Mouse (Mus musculus) olfactory bulb, adult 2 months (tissue): ENCODE results near the gene Plk3. TPM values are rescaled to one million over a fixed set of nuclear protein-coding genes. Genes with fewer than 3 reads are reported as not detected.
"Not testable (repeated sequence)": the region's sequence is repeated elsewhere in the genome, so short reads cannot be mapped to it uniquely, and the experiment has no call there.

ENCODE experiments used
- H3K27ac ChIP-seq: fragments of 200-500 bp; 2 replicates; pipeline ENCODE4 v1.5.1; 2012; ENCODE audit warnings: low read depth, low read length; ENCODE audit not compliant: insufficient read depth
- H3K4me1 ChIP-seq: fragments of 200-500 bp; 2 replicates; pipeline ENCODE4 v1.6.1; 2012; ENCODE audit warnings: low read length; ENCODE audit not compliant: control insufficient read depth, insufficient read depth
- H3K4me3 ChIP-seq: fragments of 200-500 bp; 2 replicates; pipeline ENCODE4 v1.5.1; 2012; ENCODE audit warnings: mild to moderate bottlenecking, low read depth, low read length, moderate library complexity; ENCODE audit not compliant: insufficient read depth
- CTCF ChIP-seq: fragments of 200-500 bp; IDR thresholded peaks from 2 replicates; pipeline ENCODE4 v1.5.1; 2012; ENCODE audit warnings: low read depth, mild to moderate bottlenecking, low read length, moderate library complexity; ENCODE audit not compliant: insufficient read depth
- POLR2A ChIP-seq: fragments of 200-500 bp; IDR thresholded peaks from 2 replicates; pipeline ENCODE4 v1.6.1; 2012; ENCODE audit warnings: mild to moderate bottlenecking, low read depth, low read length, moderate library complexity; ENCODE audit not compliant: insufficient read depth
- WGBS: fragments of 180-500 bp; shearing (Covaris S2); methylation state at CpG from one replicate; pipeline ENCODE4 v1.1.7; 2018; 5-methylcytosine and 5-hydroxymethylcytosine counted together
- polyA plus RNA-seq: library from polyadenylated mRNA; stranded (reverse); fragments of >200 nt; gene quantifications from 2 replicates; pipeline ENCODE4 v1.2.4, GENCODE M21; 2012; ENCODE audit warnings: low replicate concordance; ENCODE audit not compliant: missing spikeins, insufficient read depth, insufficient read length

Plk3 gene
- polyA plus RNA-seq, result not detected in 2 replicates

DNA sequence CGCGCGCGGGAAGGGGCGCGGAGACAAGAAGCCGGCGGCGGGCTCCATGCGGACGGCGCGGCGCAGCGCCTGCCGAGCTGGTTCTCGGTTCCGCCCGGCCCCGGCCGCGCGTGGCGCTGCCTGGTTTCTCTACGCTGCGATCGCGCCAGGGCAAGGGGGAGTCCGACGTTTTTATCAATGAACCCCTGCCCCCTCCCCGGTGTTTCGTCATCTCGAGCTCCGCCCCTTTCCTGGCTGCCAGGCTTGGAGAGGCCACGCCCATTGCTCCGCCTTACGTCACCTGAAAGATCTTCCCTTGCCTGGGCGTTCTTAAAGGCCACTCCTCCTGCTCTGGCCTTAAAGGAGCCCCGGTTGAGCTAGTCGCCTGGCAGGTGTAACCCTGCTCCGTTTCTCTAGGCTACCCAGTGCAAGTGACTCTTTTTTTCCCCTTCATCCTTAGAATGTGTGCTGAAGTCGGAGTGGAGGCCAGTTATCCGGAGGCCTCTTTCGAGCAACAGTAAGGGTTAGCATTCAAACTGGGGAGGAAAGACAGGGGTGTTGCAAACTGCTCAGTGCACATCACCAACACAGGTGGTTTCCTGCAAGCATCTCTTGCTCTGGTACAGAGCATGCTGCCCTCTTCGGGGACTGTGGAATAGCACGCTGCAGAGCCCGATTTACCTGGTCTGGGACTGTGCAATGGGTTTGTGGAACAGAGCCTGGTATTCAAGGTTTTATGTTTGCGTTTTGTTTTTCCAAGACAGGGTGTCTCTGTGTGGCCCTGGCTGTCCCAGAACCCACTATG, at the start of gene Plk3:
Gene Plk3, minus strand, starts transcription at position 147 of the 784 bp plus-strand sequence.
- WGBS, result 2% methylated on average over 48 of the region's 48 CpGs
- no peak within 1 kb of the TSS for H3K27ac ChIP-seq
- H3K4me1 ChIP-seq, result peaks cover 15% of the 10 kb centered on the region; the same call in 1 of the 2 replicates
- peak within 1 kb of the TSS; percentile 75 for H3K4me3 ChIP-seq
- TF ChIP-seq CTCF (no peak), POLR2A (peak; percentile 50; the same call in 1 of the 2 replicates)

DNA sequence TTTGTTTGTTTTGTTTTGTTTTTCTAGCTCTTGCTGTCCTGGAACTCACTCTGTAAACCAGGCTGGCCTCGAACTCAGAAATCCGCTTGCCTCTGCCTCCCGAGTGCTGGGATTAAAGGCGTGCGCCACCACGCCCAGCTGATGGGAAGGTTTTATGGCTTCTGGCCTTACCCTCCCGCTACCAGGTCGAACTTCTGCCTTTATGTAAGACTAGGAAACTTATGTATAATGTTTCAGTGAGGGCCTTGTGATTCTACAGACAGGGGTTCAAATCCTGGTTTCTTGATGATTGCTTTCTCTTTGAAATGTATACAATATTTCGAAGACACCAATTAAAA, 49.0 kb upstream of the Plk3 start:
- WGBS, result 11% methylated on average over 9 of the region's 9 CpGs
- TF ChIP-seq POLR2A, result 0 out of 2 replicates have a peak, but pooled peaks have one; percentile 2
- H3K4me3 ChIP-seq, result peak overlapping the region; percentile 54
- not testable (repeated sequence) for H3K27ac ChIP-seq, H3K4me1 ChIP-seq

DNA sequence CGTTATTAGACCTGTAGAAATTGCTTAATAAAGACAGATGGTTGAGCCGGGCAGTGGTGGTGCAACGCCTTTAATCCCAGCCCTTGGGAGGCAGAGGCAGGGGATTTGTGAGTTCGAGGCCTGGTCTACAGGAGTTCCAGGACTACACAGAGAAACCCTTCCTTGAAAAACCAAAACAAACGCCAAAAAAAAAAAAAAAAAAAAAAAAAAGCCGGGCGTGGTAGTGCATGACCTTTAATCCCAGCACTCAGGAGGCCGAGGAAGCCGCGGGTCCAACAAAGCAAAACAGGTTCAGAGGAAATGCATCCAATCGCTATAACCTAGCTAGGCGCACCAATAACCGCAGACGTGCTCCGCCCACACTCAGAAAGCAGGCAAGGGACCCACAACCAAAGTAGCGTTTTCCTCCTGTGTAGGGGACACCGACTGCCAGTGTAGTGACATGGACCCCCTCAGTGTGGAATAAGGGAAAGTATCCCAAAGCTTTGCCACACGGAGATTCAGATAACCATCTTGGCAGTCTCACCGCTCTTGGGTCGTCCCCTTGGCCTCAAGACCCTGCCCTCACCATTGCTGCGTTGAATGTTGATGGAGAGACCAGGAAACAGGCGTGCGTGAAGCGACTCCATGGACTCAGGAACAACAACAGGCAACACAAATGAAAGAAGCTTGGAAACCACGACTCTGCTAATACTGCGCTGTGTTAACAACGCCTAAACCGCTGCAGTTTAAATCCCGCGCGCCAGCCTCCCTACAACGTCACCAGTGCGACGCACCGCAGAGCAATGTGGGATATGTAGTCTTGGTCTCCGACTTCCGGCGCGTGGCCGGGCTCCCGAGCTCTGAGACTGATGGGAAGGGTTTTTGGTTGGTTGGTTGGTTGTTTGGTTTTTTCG, 48.3 kb upstream of the Plk3 start, which contains the start of gene Kif2c:
Gene Kif2c, minus strand, starts transcription at position 777 of the 896 bp plus-strand sequence.
- no peak within 1 kb of the TSS for H3K27ac ChIP-seq
- WGBS, result under 1% methylated on average over 40 of the region's 42 CpGs
- H3K4me3 ChIP-seq, result peak within 1 kb of the TSS; percentile 54
- TF ChIP-seq POLR2A (peak; percentile 45), CTCF (no peak)
- H3K4me1 ChIP-seq, result 0 out of 2 replicates have a peak, but pooled peaks cover 5% of the 10 kb centered on the region

DNA sequence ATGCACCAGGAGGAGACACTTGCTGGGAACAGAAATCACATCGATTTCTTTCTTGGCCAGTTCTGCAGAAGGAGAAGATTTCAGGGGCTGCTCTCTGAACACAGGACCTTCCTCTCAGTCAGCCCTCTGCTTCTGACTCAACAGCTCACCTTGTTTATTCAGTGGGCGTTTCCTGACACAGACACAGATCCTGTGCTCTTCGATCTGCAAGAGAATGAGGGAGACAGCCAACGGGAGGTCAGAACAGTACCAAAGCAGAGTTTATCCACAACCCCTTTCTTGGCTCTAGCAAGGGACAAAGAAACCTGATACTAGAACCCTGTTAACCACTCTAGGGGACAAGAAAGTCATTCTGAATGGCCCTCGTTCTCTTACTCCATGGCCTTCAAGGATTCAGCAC, 36.2 kb upstream of the Plk3 start:
- Histone ChIP-seq H3K27ac (no peak overlapping the region), H3K4me1 (no peaks in the 10 kb centered on the region), H3K4me3 (no peak overlapping the region)
- TF ChIP-seq POLR2A, result no peak
- no peak for TF ChIP-seq CTCF
- WGBS, result 92% methylated on average over 5 of the region's 5 CpGs

DNA sequence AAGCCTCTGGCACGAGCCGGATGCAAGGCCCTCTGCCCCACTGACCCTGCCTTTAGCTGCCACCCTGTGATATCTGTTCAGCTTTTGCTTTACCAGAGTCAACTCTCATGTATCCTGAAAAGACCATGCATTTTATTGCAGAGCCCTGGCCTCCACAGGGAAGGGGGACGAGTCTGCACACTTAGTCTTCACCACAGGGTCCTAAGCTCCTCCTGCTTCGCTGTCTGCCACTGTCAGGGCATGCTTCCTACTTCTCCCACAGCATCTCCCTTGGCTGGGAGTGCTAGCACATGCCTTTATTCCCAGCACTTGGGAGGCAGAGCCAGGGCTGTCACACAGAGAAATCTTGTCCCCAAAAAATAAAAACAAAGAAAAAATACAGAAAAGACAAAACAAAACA, 27.4 kb upstream of the Plk3 start:
- Histone ChIP-seq H3K4me3 (no peak overlapping the region), H3K27ac (no peak overlapping the region), H3K4me1 (no peaks in the 10 kb centered on the region)
- TF ChIP-seq CTCF, result no peak
- TF ChIP-seq POLR2A, result no peak
- 73% methylated on average over 4 of the region's 4 CpGs for WGBS

DNA sequence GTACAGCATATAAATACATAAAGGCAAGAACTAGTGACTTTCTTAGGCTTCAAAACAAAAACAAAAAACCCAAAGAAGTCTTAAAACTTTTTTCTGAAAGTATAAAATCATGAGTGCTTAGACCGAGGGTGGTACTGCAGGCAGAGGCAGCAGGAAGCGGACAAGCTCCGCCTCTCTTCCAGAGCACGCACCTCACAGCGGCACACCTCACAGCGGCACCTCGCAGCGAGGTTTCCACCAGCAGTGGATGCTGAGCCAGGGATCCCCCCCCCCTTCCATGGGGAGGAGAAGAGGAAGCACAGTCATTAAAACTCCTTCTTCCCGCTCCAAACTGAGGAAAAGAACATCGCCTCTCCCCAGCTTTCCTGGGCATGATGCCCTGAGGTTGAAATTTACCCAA, 25.9 kb upstream of the Plk3 start:
- Histone ChIP-seq H3K4me3 (no peak overlapping the region), H3K4me1 (no peaks in the 10 kb centered on the region), H3K27ac (no peak overlapping the region)
- TF ChIP-seq CTCF, result no peak
- TF ChIP-seq POLR2A, result no peak
- 76% methylated on average over 10 of the region's 10 CpGs for WGBS

DNA sequence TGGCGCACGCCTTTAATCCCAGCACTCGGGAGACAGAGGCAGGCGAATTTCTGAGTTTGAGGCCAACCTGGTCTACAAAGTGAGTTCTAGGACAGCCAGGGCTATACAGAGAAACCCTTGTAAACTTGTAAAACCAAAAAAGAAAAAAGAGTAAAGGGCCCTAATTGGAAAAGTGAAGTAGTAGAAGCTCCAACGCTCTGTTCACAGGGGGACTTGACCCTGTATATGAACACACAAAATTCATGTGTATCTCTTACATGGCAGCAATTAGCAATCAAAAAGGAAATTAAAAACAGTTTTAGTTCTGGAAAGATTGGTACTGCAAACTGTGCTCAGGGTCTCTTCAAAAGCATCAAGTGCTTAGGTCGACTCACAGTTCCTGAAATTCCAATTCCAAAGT, 22.6 kb upstream of the Plk3 start:
- Histone ChIP-seq H3K4me1 (no peaks in the 10 kb centered on the region), H3K27ac (no peak overlapping the region), H3K4me3 (peak overlapping the region; percentile 59; the same call in 1 of the 2 replicates)
- no peak for TF ChIP-seq CTCF
- no peak for TF ChIP-seq POLR2A
- WGBS, result 23% methylated on average over 6 of the region's 6 CpGs

DNA sequence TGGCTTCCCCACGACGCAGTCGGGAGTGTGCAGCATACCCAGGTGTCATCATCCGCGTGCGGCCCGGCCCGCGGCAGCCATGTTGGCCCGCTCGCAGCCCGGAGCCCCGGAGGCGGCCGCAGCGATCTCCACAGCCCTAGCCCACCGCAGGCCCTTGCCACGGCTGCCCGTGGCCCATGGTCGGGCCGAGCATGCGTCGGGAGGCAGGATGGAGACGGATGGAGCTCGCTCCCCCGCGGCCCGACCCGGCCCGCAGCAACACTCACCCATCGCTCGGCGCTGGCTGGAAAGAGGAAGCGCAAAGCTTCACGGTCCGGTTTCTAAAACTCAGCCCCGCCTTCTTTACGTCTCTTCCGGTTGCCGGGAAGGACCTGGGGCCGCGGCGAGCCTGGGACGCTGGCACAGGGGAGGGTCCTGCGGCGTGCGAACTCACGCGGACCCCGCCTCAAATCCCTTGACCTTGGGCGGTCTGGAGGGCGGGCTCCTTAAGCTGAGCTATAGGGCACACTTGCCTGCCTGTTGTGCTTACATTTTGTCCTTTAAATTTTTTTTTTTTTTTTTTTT, 22.1 kb upstream of the Plk3 start, which contains the start of gene Rps8:
Gene Rps8, minus strand, starts transcription at position 452 of the 564 bp plus-strand sequence.
- under 1% methylated on average over 52 of the region's 52 CpGs for WGBS
- peak within 1 kb of the TSS; percentile 23; the same call in 1 of the 2 replicates for H3K27ac ChIP-seq
- peak; percentile 96 for TF ChIP-seq POLR2A
- no peak for TF ChIP-seq CTCF
- H3K4me1 ChIP-seq, result no peaks in the 10 kb centered on the region
- peak within 1 kb of the TSS; percentile 59 for H3K4me3 ChIP-seq

DNA sequence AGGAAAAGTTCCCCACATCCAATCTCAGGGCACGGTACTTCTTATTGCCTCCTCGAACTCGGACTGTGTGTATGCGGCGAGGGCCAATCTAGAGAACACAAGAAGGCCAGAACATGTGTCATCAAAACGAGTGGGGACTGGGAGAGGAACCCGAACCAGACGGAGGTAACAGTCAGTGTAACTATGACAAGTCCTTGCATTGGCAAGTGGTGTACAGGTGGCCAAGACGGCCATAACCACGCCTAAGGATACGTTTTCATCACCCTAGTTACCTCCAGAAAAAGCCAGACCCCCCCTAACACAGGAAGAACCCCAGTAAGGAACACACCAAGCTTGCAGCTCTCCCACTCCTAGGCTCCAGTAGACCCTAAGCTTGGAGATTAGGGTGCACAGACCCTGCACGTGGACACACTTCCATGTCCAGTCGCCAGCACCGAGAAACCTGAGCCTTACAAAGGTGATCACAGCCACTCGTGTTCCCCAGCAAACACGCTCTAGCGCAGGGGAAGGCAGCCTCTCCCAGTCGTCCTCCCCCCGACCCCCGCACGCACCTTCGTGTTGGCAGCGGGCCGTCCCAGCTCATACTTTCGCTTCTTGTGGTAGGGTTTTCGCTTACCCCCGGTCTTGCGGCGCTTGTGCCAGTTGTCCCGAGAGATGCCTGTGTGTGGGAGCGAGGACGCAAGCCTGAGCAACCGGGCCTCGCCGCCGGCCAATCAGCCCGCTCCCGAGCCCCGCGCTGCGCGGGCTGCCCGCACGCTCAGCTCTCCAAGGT, 21.4 kb upstream of the Plk3 start:
- Histone ChIP-seq H3K27ac (peak overlapping the region; percentile 23; the same call in 1 of the 2 replicates), H3K4me3 (peak overlapping the region; percentile 59), H3K4me1 (no peaks in the 10 kb centered on the region)
- TF ChIP-seq POLR2A (no peak), CTCF (no peak)
- under 1% methylated on average over 44 of the region's 44 CpGs for WGBS
